ENCODE assay signal across 24 mouse cellular contexts in genomic region chr17:52878964-52879363, GRCm38 (mm10).
"Had no signal": no experiment of that assay in that cellular context is flagged by ENCODE, and none has a peak within 500 bp of the region (broad histone marks: within the 10 kb centered on the region; RNA-seq: fewer than 3 reads in every experiment).

No protein-coding gene starts in this region.

- H3K27me3 ChIP-seq: embryonic facial prominence, embryonic 12.5 days; embryonic facial prominence, embryonic 13.5 days; embryonic facial prominence, embryonic 15.5 days; forebrain, embryonic 12.5 days; forebrain, embryonic 13.5 days; forebrain, embryonic 15.5 days had no signal

- H3K9ac ChIP-seq: embryonic facial prominence, embryonic 12.5 days; embryonic facial prominence, embryonic 13.5 days; embryonic facial prominence, embryonic 15.5 days; forebrain, embryonic 12.5 days; forebrain, embryonic 13.5 days; forebrain, embryonic 15.5 days; forebrain, postnatal 0 days had no signal

- H3K9me3 ChIP-seq: embryonic facial prominence, embryonic 10.5 days; embryonic facial prominence, embryonic 12.5 days; embryonic facial prominence, embryonic 13.5 days; embryonic facial prominence, embryonic 15.5 days; forebrain, embryonic 10.5 days; forebrain, embryonic 12.5 days; forebrain, embryonic 13.5 days; forebrain, embryonic 15.5 days had no signal

- ATAC-seq: forebrain, embryonic 13.5 days; forebrain, embryonic 14.5 days; forebrain, embryonic 15.5 days had no signal

- H3K4me1 ChIP-seq: embryonic facial prominence, embryonic 10.5 days; embryonic facial prominence, embryonic 12.5 days; embryonic facial prominence, embryonic 13.5 days; embryonic facial prominence, embryonic 15.5 days; forebrain, embryonic 10.5 days; forebrain, embryonic 12.5 days; forebrain, embryonic 13.5 days; forebrain, embryonic 15.5 days had no signal

- H3K4me2 ChIP-seq: embryonic facial prominence, embryonic 12.5 days; embryonic facial prominence, embryonic 13.5 days; embryonic facial prominence, embryonic 15.5 days; forebrain, embryonic 12.5 days; forebrain, embryonic 13.5 days; forebrain, embryonic 15.5 days had no signal

- H3K36me3 ChIP-seq: embryonic facial prominence, embryonic 10.5 days; embryonic facial prominence, embryonic 12.5 days; embryonic facial prominence, embryonic 13.5 days; embryonic facial prominence, embryonic 15.5 days; forebrain, embryonic 10.5 days; forebrain, embryonic 12.5 days; forebrain, embryonic 15.5 days had no signal

- H3K4me3 ChIP-seq: embryonic facial prominence, embryonic 10.5 days; embryonic facial prominence, embryonic 12.5 days; embryonic facial prominence, embryonic 13.5 days; embryonic facial prominence, embryonic 15.5 days; erythroblast, embryonic 14.5 days; forebrain, embryonic 10.5 days; forebrain, embryonic 12.5 days; forebrain, embryonic 13.5 days; forebrain, embryonic 15.5 days; gastrocnemius, adult 2 months had no signal

- H3K27ac ChIP-seq: embryonic facial prominence, embryonic 10.5 days; embryonic facial prominence, embryonic 12.5 days; embryonic facial prominence, embryonic 13.5 days; embryonic facial prominence, embryonic 15.5 days; forebrain, embryonic 10.5 days; forebrain, embryonic 12.5 days; forebrain, embryonic 13.5 days; forebrain, embryonic 15.5 days; gastrocnemius, adult 2 months had no signal

- DNase-seq: cerebellum, adult 2 months; cerebellum, adult 8-10 months; cerebellum, adult 9-10 months; cerebellum, adult 9-11 months; cerebellum, postnatal 25 days; cerebellum, postnatal 36 days; forebrain, postnatal 0 days; gastrocnemius, adult 2 months; gastrocnemius, postnatal 10 days; gastrocnemius, postnatal 14 days; gastrocnemius, postnatal 25 days; gastrocnemius, postnatal 36 days; heart, adult 11 months; heart, adult 18-20 months had no signal
